Mouse (Mus musculus) c-Kit-positive CD71-positive TER-119-positive erythroid progenitor cells, embryonic 14.5 days (primary cell): ENCODE results near the gene Dglucy.

Experiments used
- DNase-seq: peaks from one replicate; pipeline ENCODE4 v3.0.0-alpha.2; 2013; ENCODE audit warnings: low spot score

Dglucy gene

DNA sequence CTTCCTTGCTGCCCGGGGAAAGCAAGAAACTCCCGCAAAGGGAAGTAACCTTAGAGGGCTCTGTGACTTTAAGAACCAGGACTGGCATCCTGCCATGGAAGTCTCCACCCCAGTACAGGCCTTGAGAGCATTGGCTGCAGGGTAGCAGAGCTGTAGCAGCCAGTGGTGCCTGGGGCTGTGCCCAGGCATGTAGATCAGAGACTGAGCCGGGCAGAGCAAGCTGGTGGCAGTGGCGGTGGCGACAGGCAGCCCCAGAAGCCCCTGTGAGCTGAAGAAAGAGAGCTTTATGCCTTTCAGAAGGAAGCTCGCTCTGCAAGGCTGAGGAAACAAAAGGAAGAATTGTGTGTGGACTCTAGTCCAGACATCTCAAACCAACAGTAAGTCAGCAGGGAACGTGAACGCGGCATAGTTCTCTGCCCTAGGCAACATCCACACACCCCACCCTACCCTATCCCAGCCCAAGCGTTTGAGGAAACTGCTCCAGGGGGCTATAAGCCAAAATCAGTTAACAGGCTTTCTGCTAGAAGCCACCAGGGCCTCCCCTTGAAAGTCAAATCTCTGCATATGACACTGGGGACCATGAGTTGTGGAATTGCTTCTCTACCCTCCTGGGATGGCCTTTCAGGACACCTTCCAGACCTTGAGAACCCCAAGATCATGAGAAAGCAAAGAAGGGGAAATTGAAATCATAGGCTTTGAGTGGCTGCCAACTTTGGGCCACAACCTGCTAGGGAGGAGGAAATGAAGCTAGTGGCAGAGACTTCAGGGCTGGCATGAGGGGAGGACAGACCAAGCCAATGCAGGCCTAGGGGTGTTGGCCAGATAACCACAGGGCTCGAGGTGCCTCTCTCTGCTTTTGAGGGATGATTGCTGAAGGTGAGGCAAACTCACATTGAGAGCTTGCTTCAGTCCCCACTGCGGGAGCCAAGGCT lies at the start of gene Dglucy:
Dglucy (plus strand) TSS at position 124 of the 932 bp plus-strand sequence.
- DNase-seq: no peak

DNA sequence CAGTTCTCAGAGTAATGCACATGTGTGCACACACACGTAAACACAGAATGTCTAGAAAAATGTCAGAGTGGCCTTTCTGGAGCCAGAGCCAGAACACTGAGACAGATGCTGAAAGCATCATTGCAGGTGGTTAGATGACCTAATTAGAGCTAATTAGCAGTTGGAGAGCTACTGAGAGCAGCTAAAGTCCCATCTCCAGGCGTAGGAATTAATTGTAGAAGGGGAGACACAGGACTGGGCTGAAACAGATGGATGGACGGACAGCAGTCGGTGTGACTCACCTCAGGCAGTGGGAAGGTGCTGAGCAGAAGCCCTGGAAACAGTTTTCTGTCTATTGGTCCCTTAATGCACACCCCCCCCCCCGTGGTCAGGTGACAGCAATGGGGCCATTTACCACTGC lies 43.7 kb upstream of the Dglucy start:
- no peak for DNase-seq

DNA sequence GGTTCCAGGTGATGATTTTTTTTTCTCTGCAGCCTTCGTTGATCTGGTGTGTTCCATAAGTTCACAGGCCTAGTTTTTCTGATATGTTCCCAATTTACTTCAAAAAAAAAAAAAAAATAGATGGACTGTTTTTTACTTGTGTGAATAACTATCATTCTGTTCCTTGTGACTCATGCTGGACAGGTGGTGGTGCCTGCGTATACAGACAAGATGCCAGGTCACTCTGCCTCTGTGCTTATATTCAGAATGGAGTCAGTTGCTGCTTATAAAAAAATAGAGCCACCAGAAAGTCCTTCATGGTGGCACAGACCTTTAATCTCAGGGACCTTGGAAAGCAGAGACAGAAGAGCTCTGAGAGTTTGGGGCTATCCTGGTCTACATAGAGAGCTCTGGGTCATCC lies 43.3 kb upstream of the Dglucy start:
- DNase-seq: no peak

DNA sequence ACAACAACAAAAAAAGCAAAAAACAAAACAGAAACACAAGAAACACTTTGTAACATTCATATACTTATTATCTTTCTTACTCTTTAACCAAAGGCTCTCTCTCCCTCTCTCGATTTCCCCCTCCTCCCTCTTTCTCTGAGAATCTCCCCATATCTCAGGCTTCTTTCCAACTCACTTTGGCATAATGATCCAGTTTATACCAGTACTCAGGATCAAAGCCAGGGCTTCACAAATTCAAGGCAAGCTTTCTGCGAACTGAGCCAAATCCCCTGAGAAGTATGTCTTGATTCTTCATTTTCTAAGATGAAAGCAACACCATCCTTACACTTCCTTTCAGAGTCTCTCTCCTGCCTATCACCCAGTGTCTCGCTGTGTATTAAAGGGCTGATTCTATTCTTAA lies 40.4 kb upstream of the Dglucy start:
- DNase-seq: no peak

DNA sequence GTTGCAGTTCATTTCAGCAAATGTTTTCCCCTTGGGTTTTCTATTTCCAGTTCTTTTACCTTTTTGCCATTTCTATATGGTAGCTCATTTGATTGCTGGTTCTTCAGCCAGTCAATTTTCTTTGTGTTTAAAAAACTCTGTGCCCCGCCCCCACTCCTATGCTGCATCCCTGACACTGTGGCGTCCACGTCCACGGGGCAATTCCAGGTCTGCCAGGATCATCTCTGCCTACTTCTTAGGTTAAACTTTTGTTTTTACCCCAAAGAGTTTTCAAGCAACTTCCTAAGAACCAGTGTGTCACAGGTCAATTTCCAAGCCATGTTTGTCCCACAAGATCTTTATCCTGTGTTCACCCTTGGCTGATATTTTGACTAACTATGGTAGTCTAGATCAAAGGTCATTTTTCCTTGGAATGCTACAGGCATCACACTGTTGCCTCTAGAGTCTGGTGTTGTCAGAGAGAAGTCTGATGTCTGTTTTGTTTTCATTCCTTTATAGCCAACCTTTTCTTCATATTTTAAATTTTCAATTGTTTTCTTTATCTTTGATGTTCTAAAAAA lies 39.8 kb upstream of the Dglucy start:
- DNase-seq: no peak

DNA sequence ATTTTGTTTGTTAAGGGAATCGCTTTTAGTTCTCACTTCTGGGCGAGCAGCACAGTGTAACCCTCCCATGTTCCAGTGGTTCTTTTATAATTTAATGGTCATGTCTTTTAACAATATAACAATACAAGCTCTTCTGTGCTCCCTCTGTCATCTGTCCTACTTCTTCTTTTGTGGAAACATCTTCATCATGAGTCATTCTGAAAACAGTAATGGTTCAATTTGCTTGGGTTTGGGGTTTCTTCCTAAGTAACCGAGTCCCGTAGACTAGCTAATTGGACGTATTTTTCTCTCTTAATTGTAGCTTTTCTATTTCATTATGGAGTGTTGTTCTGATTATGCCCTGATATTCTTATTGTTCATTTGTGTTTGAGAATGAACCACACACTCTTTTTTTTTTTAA lies 38.5 kb upstream of the Dglucy start:
- no peak for DNase-seq

DNA sequence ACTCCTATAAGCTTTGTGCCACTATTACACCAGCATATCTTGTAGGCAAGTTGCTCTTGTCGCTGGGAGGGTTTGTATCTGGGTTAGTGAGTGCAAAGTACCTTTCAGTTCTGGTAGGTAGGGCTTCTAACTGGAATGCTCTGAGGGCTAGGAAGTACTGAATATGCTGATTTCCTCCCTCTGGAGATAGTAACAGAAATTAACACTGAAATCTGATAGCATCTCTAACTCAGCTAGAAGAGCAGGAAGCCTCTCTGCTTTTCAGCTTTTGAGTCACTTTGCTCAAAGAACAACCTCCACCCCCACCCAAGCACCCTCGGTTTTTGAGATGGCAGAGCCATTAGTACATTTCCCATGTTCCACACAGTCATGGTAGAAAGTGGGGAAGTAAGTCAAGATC lies 36.4 kb upstream of the Dglucy start:
- DNase-seq: no peak

DNA sequence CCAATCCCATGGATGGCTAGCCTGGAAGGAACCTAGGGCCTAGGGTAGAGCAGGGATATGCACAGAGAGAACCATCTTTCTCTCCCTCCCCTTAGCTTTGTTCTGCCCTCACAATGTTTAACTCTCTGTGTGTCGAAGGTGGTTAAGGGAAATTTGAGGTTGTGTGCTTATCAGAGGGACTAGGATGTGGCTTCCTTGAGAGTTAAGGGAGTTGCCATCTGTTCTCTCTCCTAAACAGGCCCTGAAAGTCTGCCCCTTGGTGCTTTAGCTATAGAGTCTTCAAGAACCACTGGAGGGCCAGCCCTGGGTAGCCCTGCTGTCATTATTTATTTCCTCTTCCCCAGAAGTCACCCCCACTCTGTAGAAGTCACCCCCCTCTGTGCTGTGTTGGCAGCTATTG lies 25.9 kb upstream of the Dglucy start:
- no peak for DNase-seq

DNA sequence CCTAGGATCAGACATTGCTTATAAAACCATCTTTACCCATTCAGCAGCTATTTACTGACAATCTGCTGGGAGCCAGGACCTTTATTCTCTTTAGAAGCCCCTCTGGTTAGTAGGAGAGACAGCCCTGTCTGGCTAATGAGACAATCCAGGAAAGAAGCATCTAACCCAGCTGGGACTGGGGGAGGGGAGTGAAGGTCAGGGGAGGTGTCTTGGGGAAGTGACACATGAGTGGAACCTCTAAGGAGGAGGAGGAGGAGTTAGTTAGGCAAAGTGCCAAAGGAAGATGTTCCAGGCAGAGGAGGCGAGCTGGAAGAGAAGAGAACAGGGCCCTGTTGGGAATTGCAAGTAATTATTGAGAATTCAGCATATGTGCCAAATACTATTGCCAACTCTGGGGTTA lies 25.1 kb upstream of the Dglucy start:
- no peak for DNase-seq

DNA sequence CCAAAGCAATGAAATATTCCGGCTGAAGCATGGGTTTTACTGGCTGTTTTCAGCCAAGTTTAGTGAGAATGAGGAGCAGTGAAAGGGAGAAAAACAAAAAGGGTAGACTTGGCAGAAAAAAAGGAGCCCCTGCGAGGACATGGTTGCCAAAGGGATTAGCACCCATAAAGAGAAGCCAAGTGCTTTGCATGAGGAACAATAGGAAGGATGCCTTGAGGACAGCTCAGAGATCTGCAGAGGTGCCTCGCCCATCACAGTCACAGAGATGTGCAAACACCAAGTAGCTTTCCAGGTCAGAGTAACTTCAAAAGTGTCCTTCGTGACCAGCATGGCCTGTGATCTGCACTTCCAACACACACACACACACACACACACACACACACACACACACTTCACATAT lies 21.4 kb upstream of the Dglucy start:
- DNase-seq: no peak

DNA sequence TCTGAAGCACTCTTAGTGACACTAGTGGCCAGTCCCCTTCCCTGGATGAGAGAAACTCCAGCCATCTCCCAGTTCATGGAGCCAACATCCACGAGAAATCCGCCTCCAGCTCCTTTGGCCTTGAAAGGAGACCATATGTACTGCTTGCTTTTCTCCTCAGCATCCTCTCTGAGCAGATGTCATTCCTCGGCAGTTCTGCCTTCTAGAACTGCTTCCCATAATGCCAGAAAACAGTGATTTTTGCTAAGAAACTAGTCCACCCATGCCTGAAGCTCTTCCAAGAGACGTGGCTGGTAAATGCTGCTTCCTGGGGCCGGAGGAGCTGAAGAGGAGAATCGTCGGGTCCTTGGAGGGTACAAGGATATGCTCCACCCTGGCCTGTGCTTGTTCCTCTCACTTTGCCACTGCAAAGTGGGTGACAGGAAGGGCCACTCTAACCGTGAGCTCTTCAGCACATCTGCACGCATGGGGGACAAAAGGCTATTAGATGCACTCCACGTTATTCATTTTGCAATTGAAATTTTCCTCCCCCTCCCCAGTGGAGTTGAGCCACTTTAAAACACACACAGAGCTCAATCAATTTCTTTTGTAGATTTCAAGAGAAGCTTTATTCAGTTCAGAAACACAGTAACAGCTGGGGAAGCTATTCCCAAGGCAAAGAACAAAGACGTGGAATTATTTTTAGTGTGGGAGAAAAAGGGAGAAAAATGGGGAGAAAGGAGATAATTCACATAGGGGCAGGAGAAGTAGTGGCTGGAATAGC lies 16.0 kb upstream of the Dglucy start:
- DNase-seq: no peak

DNA sequence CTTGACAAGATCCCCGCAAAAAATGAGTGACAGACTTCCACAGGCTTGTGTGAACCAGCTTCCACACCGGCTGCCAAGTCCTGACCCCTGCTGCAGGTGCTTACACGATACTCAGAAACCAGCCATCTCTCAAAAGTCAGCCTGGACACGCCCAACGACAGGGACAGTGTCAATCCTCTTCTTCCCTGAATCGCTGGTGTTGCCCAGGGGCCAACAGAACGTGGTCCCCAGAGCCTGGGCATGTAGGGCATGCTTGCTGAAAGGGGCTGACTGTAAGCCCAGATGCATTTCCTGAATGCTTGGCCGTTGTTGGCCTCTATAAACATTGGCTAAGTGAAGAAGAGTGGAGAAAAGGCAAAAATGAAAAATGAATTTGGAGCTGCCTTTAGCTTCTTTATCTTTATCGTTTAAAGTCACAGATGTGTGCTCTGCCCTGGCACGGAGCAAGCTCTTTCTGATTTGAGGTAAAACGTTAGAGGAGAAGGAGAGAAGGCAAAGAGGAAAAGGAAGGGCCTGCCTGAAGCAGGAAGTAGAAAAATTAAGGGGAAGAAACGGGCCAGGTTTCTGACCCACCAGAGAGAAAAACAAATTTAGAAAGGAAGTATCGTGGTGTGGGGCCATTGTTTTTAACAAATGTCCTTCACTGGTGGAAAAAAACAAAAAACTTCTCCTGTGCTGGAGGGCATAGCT lies 14.4 kb upstream of the Dglucy start:
- DNase-seq: no peak

DNA sequence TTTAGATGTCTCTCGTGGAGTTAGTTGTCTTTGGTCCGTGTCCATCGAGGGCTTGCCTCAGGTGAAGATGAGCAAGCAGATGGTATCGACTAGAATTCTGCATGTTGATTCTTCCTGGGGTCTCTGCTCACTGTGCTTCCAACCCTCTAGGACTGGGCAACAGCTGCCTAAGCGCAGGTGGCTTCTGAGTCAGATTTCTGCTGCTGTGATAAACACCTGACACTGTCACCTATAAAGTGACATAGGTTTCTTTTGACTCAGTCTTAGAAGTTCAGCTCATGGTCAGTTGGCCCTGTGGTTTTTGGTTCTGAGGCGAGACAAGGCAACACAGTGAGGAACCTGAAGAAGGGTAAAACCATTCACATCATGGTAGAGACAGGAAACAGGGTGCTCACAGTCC lies 9.0 kb upstream of the Dglucy start:
- DNase-seq: no peak

DNA sequence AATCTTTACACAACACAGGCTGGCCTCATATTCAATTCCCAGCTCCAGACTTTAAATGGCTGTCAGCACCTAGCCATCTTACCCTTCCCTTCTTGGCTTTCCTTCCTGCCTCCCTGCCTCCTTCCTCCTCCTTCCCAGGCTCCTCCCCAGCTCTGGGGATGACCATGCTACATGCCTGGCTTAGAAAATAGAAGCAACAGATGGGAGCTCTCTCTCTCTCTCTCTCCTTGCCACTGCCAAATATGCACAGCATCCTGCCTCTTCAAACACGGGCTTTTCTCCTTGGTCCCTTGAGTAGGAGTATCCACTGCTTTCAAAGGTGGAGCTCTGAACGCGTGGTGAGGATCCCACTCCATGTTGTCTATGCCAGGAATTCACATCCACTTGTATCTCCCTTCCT lies 8.1 kb upstream of the Dglucy start:
- no peak for DNase-seq

DNA sequence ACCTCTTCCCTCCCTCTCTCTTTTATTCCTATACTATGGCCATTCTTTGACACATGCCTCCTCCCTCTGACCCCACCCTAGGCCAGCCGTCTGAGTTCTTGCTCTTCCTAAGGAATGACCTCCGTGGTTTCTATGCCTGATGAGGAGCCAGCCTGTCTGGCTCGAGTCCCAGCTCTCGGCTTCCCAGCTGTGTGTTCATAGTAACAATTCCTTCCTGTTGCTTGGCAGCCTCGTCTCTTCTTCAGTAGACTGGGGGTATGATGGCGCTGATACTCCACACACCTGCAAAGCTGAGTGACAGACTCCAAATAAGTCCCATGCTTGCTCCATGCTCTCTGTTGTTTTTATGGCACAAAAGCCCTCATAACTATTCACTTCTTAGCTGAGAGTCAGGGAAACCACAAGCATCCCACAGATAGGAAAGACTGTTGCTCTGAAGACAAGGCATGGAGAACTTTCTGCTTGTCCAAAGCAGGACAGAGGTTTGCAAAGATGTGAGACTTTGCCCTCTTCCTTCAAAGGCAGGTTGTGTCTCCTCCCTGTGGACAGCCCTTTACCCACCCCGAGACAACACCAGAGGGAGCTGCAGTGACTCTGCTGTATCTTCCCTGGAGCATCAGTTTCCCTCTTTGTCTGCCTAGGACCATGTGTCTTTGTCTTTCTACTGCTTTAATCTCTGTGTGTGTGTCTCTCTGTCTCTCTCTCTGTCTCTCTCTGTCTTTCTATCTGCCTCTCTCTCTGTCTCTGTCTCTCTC lies 6.5 kb upstream of the Dglucy start:
- no peak for DNase-seq

DNA sequence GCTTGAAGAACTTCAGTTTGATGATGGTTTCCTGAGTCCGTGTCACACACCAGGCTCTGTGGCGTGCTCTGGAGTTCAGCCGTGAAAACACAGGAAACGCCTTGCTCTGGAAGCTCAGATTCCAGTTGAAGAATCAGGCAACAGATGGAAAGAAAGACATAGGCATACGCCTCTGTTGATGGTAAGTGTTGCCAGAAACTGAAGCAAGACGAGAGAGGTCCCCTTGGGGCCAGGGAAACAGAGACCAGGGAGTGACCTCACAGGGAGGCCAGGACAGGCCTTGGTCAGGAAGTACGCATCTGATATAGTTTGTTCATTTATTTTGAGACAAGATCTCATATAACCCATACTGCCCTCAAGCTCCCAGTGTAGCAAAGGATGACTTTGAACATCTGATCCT lies 4.1 kb upstream of the Dglucy start:
- no peak for DNase-seq

DNA sequence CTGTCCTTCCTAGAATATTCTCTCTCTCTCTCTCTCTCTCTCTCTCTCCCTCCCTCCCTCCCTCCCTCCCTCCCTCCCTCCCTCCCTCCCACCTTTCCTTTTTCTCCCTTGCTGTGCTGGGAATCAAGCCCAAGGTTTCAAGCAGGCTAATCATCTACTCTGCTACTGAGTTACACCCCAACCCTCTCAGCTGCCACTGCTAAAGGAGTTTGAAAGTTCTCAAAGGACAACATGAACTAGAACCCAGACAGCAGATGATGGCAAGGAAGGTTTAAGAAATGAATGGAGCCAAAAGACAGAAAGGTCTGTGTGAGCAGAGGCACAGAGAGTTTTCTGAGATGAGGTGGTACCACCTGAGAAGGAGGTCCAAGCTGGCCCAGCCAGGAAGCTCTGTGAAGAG lies 3.6 kb upstream of the Dglucy start:
- DNase-seq: no peak

DNA sequence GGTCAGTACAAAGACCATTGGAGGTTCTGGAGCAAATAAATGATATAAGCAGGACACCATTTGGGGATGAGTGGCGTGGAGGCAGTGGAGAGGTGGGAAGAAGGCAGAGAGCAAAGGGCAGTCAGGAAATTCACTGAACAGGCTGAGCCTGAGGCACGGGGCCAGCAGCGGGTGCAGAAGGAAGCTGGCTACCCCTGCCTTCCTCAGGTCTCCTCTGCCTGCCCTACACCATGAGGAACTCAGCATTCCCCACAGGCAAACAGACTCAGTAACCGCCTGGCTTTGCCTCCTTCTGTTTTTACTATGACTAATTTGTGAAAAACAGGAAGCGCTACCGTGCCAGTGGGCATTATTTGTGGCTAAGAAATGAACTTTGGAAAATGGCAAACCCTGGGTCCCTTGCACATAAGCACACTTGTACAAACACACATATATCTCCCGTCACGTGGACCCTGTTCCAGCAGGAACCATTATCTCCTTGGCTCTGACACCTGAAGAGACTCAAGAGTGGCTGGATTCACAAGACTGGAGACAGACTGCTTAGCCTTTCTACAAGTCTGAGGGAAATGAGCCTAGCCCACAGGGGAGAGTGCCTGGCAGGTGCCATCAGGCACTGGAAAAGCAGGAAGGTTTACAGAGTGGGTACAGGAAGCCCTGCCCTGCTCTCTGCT lies 2.8 kb upstream of the Dglucy start:
- DNase-seq: no peak

DNA sequence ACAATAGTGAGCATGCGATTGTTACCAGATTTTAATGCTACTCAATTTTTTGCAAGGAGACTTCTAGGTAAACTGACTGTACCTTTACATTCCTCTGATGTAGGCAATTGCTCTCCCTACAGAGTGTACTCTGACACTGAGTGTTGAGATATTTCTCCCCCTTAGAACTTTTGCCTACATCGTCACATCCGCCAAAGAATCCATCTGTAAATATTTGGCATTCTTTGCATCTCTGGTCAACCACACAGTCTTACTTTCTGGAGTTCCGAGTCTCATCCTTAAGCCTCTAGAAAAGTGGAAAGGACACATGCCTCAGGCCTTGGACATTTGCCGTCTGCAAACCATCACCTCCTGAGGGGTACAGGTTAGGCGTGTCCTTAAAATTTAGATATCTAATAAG lies 1.9 kb upstream of the Dglucy start:
- no peak for DNase-seq

DNA sequence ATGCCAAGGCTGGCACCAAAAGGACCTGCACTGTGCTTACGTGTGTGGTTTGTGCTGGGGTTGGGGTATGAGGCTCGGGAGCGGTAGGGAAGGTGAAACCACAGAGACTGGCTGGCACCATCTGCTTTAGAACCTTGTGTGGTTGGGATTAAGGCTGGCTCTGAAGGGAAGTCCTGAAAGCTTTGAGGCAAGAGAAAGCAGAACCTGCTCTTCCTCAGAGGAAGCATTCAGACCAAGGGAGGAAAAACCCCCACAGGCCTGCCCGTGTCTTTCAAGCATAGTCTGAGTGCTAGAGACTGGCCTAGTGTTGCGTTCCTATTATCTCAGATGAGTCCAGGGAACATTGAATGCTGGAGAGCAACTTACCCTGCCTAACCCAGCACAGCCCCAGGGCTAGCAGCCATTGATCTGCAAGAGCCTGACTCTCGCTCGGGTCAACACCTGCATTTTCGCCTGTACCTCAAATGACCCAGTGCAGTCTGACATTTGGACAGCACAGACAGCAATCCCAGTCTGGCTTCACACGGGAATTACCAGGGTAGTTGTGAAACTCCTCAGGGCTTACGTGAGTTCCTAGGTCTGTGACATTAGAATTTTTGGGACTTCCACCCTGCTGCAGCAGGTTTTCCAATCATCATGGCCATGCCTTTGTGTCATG lies 452 bp upstream of the Dglucy start:
- no peak for DNase-seq

DNA sequence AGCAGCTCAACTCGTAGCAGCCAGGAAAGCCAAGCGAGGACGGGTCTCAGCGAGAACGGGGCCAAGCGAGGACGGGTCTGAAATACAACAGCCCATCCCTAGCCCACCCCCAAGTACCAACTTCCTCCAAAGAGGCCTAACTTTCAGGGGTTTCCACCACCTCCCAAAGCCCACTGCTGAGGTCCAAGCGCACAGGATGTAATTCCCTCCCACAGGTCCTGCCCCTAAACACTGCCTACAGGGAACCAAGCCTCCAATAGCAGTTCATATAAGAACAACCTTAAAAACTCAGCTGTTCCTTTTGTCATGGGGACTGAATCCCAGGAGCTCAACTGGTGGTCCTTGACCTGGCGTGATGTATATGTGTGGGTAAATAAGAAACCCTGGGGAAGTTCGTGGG lies 1.6 kb downstream of the Dglucy start:
- DNase-seq: no peak
